Mouse (Mus musculus): ENCODE data around the gene Armc12.
A peak's percentile ranks its signal among the peaks of the same experiment; 100 is the strongest.

DNA sequence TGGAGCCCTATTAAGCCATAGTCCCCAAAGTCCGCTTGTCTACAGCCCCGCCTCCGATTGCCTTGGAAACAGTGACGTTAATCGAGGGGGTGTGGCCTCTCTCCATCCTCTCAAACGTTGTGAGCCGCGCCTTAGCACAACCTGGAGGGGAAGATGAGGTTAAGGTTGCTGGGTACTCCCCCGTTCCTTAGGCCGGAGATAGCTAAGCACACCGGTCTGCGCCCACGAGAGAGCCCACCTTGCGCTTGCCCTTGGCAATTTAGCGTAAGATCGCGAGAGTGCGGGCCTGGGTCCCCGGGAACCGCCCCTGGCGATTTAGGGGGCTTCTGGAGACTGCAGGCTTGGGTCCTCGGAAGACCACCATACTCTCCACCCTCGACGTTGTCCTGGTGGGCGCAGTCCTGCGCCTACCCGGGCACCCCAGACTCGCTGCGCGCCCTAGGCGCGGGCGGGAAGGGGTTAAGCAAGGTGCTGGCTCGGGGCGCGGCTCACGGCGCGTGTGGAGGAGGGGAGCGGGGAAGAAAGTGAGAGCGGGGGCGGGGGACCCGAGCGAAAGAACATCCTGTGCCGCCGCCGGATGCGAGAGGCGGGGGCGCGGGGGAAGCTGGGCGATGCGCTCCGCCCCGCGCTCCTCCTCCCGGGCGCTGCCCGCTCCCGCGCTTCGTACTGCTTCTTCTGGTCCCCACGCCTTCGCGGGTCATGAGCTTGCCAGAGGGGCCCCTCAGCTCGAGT lies 7.8 kb upstream of the Armc12 start:
- TF ChIP-seq CTCF (IDR thresholded peaks at IDR 0.05; ENCODE audit: insufficient read depth, low read length) (no peak), POLR2A (IDR thresholded peaks at IDR 0.05; ENCODE audit: borderline replicate concordance, extremely low read depth, low read depth, low read length) (peak; percentile 99)

All from lung, adult 2 months (tissue).